ENCODE assay signal across 23 mouse cellular contexts in the genomic region with DNA sequence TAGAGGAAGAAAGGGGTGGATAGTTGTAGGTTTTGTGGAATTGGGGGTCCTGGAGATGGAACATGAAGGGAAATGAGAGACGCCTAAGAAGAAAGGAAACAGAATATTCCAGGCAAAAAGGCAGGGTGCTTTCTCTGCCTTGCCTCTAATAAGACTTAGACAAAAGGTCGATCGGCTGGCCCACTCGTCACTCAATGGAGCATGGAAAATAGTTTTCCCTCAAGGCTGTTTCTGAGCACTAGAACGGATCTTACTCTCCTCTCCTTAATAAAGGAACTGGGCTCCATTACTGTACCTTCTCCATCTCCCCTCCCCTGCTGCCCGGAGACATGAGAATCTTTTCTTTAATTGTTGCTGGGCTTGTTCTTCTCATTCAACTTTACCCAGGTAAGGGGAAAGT. TPM values are rescaled to one million over a fixed set of nuclear protein-coding genes. Genes with fewer than 3 reads are reported as not detected.
"Had no signal": no experiment of that assay in that cellular context is flagged by ENCODE, and none has a peak within 500 bp of the region (broad histone marks: within the 10 kb centered on the region; RNA-seq: fewer than 3 reads in every experiment).

A gene (plus strand): TSS at position 301 of the 400 bp plus-strand sequence.

- H3K36me3 ChIP-seq: lung, embryonic 15.5 days; midbrain, embryonic 13.5 days; midbrain, embryonic 15.5 days; neural tube, embryonic 12.5 days; stomach, embryonic 15.5 days had no signal

- H3K4me3 ChIP-seq: lung, embryonic 15.5 days; megakaryocyte, embryonic 14.5 days; midbrain, embryonic 13.5 days; midbrain, embryonic 15.5 days; neural tube, embryonic 12.5 days; stomach, embryonic 15.5 days had no signal

- H3K27me3 ChIP-seq: lung, embryonic 15.5 days; megakaryocyte, embryonic 14.5 days; midbrain, embryonic 13.5 days; midbrain, embryonic 15.5 days; neural tube, embryonic 12.5 days; stomach, embryonic 15.5 days had no signal

- H3K9me3 ChIP-seq: lung, embryonic 15.5 days; megakaryocyte, embryonic 14.5 days; midbrain, embryonic 13.5 days; midbrain, embryonic 15.5 days; neural tube, embryonic 12.5 days; stomach, embryonic 15.5 days had no signal

- ATAC-seq: liver, postnatal 0 days; lung, postnatal 0 days; midbrain, embryonic 13.5 days; midbrain, embryonic 15.5 days had no signal

- H3K4me1 ChIP-seq: lung, embryonic 15.5 days; megakaryocyte, embryonic 14.5 days; midbrain, embryonic 13.5 days; midbrain, embryonic 15.5 days; neural tube, embryonic 12.5 days; stomach, embryonic 15.5 days had no signal

- DNase-seq: liver, postnatal 0 days; lung, adult 2 months; lung, postnatal 14 days; lung, postnatal 36 days; right cerebral cortex, postnatal 14 days; thymus, adult 2 months; thymus, postnatal 25 days; thymus, postnatal 4 days had no signal

- H3K4me2 ChIP-seq: lung, embryonic 15.5 days; midbrain, embryonic 11.5 days; midbrain, embryonic 13.5 days; midbrain, embryonic 15.5 days; neural tube, embryonic 12.5 days; stomach, embryonic 15.5 days had no signal

- H3K27ac ChIP-seq: lung, embryonic 15.5 days; macrophage; midbrain, embryonic 13.5 days; midbrain, embryonic 15.5 days; neural tube, embryonic 12.5 days; stomach, embryonic 15.5 days; stomach, postnatal 0 days had no signal

- H3K9ac ChIP-seq: liver, postnatal 0 days; lung, embryonic 15.5 days; midbrain, embryonic 13.5 days; midbrain, embryonic 15.5 days; neural tube, embryonic 12.5 days; stomach, embryonic 15.5 days had no signal

RNA-seq across cellular contexts. Expression of the gene that starts here (rescaled TPM):
- polyA plus RNA-seq: liver, postnatal 0 days; lung, adult 2 months; lung, embryonic 15.5 days; lung, postnatal 0 days; macrophage; midbrain, embryonic 11.5 days; midbrain, embryonic 13.5 days; midbrain, embryonic 15.5 days; midbrain, postnatal 0 days; neural tube, embryonic 12.5 days; neural tube, embryonic 14.5 days; spleen, adult 2 months; stomach, embryonic 15.5 days; stomach, postnatal 0 days; testis, adult 2 months; thymus, adult 2 months; urinary bladder, adult 2 months had no signal
